Mouse (Mus musculus): ENCODE measurements around the gene Gm28053.

DNA sequence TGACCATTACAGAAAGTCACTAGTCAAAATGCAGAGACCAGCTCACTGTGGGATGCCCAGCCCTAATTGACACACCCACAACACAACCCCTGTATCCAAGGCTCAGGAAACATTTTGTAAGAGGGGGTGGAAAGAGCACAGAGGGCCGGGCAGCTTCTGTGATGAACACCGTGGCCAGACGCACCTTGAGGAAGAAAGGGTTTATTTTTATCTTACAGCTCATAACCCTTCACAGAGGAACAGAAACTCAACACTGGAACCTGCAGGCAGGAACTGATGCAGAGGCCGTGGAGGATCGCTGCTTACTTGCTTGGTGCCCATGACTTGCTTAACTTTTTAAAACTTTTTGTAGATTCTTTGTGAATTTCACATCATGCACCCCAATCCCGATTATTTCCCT lies 25.4 kb upstream of the Gm28053 start:
- no peak for TF ChIP-seq CTCF (IDR thresholded peaks at IDR 0.05; ENCODE audit: extremely low read depth, insufficient read length, insufficient replicate concordance, low read depth, low read length)
- peak; percentile 30; the same call in 1 of the 2 replicates for TF ChIP-seq POLR2A (IDR thresholded peaks at IDR 0.05; ENCODE audit: low read depth, low read length)
